Mouse (Mus musculus) ovary, postnatal 14 days (tissue): ENCODE measurements around the gene Uprt.

Experiments
- DNase-seq: peaks from one replicate; pipeline ENCODE4 v3.0.0; 2022; ENCODE audit warnings: low spot score

The Uprt gene

DNA sequence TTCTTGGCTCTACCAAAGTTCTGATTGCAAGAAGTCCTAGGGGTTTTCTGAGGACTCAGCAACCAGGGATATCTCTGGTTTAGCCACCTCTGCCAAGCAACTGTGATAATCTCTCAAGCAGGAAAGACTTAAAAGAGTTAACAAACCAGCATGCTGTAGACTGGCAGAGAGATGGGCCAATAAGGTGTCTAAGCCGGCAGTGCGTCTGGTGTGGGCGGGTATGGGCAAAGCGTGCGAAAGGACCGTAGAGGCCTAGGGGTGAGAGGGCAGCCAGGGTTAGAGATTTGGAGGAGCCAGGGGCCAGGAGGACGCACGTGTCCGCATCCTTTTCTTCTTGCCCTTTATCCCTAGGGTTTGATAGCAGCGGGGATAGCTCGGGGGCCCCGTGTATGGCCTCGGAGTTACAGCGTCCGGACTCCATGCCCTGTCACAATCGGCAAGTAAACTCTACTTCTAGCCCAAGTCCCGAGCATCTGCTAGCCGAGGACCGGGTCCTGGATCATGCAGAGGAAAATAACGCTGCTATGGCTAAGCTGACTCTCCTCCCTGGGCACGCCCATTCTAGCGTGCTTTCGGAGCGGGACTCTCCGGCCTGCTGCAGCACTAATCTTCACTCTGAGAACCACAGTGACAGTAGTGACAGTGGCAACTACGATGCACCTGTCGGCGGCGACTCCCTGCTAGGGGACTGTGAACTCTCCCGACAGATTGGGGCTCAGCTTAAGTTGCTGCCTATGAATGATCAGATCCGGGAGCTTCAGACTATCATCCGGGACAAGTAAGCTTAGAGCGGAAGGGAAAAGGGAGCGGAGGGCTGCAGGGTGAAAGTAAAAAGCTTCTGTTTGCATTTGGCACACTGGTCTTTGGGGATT, at the start of gene Uprt:
Gene Uprt (plus strand): TSS at position 247 of the 872 bp plus-strand sequence.
- DNase-seq = peak; percentile 53

DNA sequence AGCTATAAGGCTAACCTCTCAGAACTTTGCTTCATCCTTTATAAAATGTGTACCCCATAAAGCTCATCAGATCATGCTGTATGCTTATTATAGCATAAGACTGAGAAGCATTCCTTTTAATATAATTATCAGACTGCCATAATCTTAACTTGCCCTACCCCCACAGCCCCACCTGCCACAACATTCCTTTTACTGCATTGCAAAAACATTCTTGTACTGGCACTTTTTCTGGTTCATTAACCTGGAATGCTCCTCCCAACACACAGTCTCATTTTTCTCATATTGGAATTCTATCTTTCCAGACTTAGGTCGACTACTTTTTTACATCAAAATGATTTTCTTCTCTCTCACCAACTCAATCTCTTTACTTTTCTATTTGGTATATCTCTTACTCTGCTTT, 49.2 kb upstream of the Uprt start:
- no peak for DNase-seq

DNA sequence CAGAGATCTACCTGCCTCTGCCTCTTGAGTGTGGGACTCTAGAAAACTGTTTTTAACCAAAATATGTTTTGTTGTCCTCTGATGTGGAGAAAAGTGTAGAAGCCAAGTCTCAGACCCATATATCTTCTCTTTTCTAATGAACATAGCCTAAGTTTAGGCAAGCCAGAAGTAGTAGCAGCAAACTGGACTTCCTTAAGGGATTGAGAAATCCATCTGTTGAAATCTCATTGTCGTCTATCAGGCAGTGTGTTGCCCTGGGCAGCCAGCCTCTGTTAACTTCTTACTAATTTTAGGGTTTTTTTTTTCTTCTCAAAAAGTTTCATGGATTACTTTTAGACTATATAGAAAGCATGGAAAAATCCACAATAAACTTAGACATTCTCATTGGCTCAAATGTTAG, 30.2 kb upstream of the Uprt start:
- DNase-seq = no peak

DNA sequence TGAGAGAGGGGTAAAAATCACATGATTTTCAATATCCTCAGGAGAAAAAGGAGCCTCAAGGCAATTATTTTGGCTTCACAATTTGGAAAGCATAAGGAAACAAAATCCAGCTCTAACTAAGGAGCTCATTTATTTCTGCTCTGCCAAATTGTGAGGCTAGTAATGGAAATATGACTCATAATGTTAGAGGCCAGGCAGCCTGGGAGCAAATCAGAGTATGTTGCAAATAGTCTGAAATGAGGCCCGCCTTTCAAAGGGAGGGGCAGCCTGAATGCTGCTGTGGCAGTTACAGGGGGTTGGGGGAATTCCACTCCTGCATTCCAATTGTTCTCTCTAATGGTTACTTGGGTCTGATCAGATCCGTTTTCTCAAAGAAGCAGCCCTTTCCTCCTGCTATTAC, 20.9 kb upstream of the Uprt start:
- no peak for DNase-seq

DNA sequence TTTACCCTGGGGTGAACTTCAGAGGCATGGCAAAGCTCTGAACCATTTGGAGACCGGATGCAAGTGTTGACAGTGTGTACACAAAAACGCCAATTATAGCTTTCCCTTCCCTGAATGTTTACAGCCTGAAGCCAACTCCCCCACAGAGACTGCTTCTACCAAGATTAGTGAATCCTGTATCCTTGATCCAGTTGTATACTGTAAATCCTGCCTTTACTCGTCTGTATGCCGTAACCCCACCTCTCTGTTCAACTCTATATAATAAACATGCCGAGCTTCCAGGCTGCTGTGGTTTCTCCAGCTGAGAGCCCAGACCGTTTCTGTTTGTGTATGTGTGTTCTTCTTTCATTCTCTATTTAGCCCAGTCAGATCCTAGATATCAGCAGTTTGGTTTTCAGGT, 18.2 kb upstream of the Uprt start:
- DNase-seq = no peak

DNA sequence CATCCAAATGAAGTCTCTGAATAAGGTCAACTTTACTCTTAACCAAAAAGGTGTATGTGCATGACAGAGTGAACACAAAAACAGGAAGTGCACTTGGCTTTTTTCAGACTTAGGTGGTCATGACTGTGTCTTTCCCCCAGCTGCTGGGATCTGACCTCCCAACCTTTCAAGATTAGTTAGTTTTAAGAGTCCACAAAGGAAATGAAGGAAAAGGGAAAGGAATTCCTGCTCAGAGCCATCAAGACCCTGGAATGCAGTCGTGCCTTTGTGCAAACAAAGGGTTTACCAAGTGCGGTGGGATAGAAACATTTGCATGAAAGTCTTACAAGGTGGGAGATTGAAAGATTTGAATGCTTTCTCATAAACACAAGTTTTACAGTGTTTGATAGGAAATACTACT, 4.6 kb upstream of the Uprt start:
- DNase-seq = no peak

DNA sequence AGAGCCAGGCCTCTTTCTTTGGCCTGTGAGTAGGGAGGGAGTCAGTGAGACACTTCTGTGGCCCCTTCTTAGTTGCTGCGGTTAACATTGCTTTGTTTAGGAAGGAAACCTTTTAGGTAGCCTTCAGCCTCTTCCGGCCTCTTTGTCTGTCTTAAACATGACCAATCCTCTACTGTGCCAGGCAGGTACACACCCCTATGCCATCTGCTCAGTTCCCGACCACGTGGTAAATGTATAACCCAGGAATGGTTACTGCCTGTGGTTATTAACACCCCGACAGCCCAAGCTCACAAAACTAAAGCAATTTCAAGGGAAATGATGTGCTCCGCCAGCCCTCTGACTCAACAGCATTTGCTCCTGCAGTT, 808 bp downstream of the Uprt start:
- no peak for DNase-seq

DNA sequence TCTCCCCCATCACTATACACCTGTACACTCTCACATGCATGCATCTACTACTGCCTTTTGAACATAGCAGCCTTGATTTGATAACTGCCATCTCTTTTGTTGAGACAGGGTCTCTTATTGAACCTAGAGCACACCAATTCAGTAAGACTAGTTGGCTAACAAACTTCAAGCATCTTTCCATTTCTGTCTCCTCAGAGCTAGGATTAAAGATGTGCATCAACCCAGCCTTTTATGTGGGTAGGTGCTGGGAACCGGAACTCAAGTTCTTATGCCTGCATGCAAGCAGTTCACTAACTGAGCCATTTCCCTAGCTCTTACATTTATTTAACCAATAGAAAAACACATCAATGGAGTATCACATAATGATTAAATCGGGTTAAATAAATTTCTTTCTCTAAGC, 3.0 kb downstream of the Uprt start:
- DNase-seq = no peak

DNA sequence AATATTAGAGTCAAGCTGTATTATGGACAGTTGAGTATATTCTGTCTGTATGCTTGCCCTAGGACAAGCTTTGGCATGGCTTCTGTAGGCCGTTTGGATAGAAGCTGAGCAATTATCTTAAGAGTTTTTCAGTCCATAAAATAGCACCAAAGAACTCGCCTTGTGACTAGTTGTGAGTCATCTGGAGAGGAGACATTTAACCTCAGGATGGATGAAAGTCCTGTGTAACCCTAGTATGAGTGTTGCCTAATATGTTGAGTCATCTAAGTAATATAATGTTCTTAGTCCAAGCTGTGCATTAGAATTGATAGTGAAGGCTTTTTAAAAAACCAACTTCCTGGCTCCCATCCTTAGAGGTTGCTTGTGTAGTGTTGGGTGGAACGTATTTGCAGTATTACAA, 5.4 kb downstream of the Uprt start:
- no peak for DNase-seq

DNA sequence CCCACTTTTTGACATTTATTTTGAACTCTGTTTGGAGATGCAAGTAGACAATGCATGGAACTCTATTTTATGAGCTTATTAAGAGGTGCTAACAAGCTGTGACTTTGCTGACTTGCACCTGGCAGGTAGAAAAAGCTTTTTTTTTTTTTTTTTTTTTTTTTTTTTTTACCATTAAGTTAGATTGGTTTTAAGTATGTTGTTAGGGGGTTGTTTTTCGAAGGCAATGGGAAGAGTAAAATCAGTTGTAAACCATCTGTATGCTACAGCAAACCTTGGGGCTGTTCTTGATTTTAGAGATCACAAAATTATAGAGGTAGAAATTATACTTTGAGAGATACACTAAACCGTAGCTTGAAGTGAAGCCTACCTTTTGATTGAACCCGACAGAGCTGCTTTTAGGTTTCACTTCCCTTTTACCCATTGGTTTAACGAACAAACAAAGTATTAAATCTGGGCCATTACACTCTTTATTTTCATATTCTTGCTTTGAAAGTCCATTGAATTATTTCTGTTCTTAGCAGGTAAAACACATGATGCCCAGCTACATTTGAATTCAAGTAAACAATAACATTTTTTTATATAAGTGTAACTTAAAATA, 6.4 kb downstream of the Uprt start:
- no peak for DNase-seq

DNA sequence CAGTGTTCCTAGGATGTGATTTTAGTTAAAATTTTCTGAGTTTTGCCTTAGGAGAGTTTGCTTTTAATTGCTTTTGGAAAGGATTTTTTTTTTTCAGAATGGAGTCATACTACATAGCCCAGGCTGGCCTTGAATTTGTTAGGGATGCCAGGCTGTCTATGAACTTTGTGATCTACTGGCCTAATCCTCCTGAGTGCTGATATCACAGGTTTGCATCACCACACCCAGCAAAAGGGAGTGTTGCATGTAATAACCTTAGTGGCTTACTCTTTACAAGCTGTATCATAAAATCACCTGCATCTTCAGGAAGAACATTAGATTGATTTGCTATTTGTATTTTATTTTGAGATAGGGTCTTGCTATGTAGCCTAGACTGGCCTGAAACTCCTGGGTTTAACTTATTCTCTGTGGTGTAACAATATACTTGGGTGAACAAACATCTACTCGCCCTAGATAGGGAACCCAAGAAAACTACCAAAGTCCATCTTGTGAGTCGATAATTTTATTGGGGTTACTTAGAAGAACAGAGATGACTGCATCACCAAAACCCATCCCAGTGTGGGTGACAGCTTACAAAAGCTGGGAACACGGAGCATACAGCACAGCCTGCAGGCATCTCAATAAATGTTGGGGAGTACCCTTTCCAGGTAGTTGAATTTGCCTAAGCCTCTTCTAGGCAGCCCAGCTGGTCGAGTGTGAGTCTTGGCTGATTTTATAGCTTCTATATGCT, 7.2 kb downstream of the Uprt start:
- DNase-seq = no peak

DNA sequence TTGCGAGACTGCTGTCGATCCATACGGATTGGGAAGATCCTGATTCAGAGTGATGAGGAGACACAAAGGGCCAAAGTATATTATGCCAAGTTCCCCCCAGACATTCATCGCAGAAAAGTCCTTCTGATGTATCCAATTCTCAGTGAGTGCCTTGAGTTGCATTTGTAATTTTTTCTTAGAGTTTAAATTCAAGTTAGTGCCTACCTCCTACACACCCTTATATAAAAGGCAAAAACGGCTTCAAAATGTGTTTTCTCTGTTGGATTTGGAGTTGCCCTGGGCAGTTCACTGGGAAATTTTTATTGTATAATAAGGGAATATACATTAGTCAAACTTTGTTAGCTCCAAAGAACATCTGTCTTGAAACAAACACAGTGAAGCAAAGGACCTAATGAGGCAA, 19.1 kb downstream of the Uprt start:
- DNase-seq = no peak

DNA sequence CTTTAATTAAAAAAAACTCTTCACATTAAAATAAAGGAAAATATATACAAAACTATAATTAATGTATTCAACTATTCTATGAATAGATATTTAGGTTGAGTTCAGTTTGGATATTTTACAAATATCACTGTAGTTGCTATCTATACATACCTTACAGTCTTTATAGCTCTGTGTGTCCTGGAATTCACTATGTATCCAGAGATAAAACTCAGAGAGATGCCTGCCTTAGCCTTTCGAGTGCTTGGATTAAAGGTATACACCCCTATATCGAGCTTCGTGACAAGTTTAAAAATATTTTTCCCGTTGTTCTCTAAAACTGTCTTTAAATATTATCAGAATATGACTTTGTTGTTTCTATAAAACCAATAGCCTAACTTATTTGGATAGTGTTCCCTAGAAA, 60.0 kb downstream of the Uprt start:
- DNase-seq = no peak

DNA sequence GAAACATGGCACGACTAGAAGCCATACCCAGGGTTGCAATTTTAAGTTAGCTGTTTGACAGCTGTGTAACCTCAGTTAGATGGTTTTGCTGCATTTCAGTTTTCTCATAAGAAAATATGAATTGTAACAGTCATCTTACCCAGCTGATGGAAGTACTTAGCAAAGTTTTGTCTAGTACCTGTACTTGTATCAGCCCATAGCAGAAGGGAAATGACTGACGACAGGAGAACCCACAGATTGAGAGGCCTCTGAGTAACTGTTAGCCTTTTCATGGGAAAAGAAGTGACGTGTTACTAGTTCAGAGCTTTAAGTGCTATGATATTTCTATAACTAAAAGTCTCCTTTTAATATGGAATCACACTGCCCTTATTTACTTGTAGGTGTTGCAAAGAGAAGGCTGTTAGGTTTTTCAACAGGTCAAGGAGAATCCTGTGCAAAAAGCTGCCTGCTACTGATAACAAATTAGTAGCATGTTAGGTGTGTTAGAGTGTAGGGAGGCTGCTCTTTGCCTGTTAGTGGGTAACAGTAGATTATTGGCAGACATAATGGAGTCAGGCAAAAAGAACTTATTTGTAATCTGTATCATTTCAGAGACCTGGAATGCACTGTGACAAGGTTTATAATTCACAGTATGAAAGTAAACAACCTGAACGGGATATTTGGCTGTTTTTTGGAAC, 61.4 kb downstream of the Uprt start:
- no peak for DNase-seq

DNA sequence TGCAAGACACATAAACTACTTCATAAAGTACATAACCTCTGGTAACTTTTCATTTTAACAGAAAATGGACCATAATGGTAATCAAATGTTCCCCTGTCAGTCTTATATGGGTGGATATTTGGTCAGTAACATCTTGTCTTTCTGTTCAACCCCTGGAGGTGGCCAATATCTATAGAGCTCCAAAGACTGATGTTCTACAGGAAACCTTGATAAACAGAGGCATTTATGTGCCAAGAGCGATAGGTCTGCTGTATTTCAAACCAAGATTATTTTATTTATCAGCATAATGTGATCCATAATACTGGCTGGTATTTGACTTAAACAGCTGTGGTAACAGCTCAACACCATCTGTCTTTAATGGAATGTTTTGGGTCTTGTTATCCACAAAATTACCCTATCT, 62.7 kb downstream of the Uprt start:
- DNase-seq = no peak
